Mouse (Mus musculus) olfactory bulb, adult 2 months (tissue): ENCODE results near the gene Gm9945. TPM values are rescaled to one million over a fixed set of nuclear protein-coding genes. Genes with fewer than 3 reads are reported as not detected.

Experiments used
- H3K27ac ChIP-seq: fragments of 200-500 bp; 2 replicates; pipeline ENCODE4 v1.5.1; 2012; ENCODE audit warnings: low read depth, low read length; ENCODE audit not compliant: insufficient read depth
- H3K4me1 ChIP-seq: fragments of 200-500 bp; 2 replicates; pipeline ENCODE4 v1.6.1; 2012; ENCODE audit warnings: low read length; ENCODE audit not compliant: control insufficient read depth, insufficient read depth
- H3K4me3 ChIP-seq: fragments of 200-500 bp; 2 replicates; pipeline ENCODE4 v1.5.1; 2012; ENCODE audit warnings: mild to moderate bottlenecking, low read depth, low read length, moderate library complexity; ENCODE audit not compliant: insufficient read depth
- CTCF ChIP-seq: fragments of 200-500 bp; IDR thresholded peaks from 2 replicates; pipeline ENCODE4 v1.5.1; 2012; ENCODE audit warnings: low read depth, mild to moderate bottlenecking, low read length, moderate library complexity; ENCODE audit not compliant: insufficient read depth
- POLR2A ChIP-seq: fragments of 200-500 bp; IDR thresholded peaks from 2 replicates; pipeline ENCODE4 v1.6.1; 2012; ENCODE audit warnings: mild to moderate bottlenecking, low read depth, low read length, moderate library complexity; ENCODE audit not compliant: insufficient read depth
- WGBS: fragments of 180-500 bp; shearing (Covaris S2); methylation state at CpG from one replicate; pipeline ENCODE4 v1.1.7; 2018; 5-methylcytosine and 5-hydroxymethylcytosine counted together
- polyA plus RNA-seq: library from polyadenylated mRNA; stranded (reverse); fragments of >200 nt; gene quantifications from 2 replicates; pipeline ENCODE4 v1.2.4, GENCODE M21; 2012; ENCODE audit warnings: low replicate concordance; ENCODE audit not compliant: missing spikeins, insufficient read depth, insufficient read length

Gene Gm9945
- not detected in 2 replicates for polyA plus RNA-seq

DNA sequence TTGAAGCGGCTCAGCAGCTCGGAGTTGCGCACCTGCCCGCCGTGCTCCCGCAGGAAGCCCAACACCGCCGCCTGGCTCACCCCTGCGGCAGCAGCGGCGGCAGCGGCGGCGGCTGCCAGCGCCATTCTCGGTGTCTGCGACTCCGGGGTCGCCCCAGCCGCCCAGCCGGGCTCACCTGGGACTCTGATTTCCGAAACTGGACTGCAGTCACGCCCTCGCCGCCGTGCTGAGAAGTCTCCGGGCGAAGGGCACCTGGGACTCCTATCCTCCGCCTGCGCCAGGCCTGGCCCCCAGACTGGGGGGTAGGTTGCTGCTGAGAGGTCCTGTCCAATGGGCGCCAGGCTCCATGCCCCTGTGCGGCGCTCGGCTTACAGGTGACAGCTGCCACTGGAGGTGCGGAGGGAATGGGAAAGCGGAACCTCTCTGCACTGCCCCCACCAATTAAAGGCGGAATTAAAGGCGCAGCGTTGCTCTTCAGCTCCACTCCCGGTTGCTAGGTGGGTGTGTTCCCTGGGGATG, at the start of gene Gm9945, which contains the start of gene Sowaha:
TSS of gene Gm9945 (plus strand) at position 384 of the 519 bp plus-strand sequence.
TSS of gene Sowaha (minus strand) at position 492 of the 519 bp plus-strand sequence.
- TF ChIP-seq POLR2A: no peak; the same call in 1 of the 2 replicates
- TF ChIP-seq CTCF: no peak
- peak within 1 kb of the TSS; percentile 57 for H3K4me3 ChIP-seq
- WGBS: 1% methylated on average over 40 of the region's 40 CpGs
- peaks cover 17% of the 10 kb centered on the region for H3K4me1 ChIP-seq
- H3K27ac ChIP-seq: peak within 1 kb of the TSS; percentile 7; the same call in 1 of the 2 replicates

DNA sequence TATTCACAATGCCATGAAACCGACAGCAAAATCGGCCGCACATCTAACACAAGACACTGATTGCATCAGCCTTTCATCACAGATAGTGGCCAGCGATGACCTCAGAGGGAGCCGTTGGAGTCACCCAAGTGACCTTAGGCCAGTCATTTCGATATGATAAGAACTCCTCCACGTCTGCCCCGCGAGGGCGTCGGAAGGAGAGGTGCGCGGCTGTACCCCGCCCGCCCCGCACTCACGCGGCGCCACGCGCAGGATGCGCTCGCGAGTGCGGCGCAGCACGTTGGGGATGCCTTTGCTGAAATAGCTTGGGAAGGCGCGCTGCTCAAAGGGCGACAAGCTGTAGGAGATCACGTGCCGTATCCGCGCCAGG, 49.7 kb upstream of the Gm9945 start:
- H3K4me1 ChIP-seq: peaks cover 5% of the 10 kb centered on the region; the same call in 1 of the 2 replicates
- peak overlapping the region; percentile 92 for H3K27ac ChIP-seq
- under 1% methylated on average over 34 of the region's 34 CpGs for WGBS
- TF ChIP-seq POLR2A (no peak), CTCF (no peak)
- peak overlapping the region; percentile 86 for H3K4me3 ChIP-seq

DNA sequence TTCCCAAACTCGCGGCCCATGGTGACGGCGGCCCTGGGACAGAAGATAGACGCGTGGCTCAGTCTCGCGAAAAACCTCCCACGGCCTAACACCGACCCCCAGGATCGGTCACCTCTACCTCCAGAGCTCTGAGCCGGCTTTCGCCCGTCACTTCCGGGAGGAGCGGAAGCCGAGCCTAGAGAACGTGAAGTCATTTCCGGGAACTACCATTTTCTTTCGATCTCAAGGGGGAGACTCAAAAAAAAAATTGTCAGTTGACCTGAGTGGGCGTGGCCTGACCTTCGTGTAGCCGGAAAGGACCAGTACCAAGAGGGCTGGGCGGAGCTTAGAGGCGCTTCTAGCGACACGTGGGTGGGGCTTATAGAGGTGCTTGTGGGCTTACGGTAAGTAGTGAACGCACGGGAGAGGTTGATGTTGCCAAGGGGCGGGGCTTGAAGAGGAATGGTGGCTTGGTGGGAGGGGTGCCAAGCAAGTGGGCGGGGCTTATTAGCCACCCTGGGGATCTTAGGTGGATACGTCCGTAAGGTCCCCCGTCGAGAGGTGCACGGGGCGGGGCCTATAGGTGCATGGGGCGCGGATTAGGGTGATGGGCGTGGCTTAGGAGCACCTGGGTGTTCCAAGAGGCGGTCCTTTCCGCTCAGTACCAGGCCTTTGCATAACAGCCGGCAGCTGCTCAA, 49.2 kb upstream of the Gm9945 start, which contains the start of the genes Uqcrq and Gdf9:
TSS of gene Uqcrq (minus strand) at position 162 of the 677 bp plus-strand sequence.
TSS of gene Gdf9 (plus strand) at position 354 of the 677 bp plus-strand sequence.
- under 1% methylated on average over 44 of the region's 44 CpGs for WGBS
- TF ChIP-seq POLR2A (peak; percentile 82), CTCF (no peak)
- Histone ChIP-seq H3K4me3 (peak within 1 kb of the TSS; percentile 86), H3K4me1 (peaks cover 2% of the 10 kb centered on the region; the same call in 1 of the 2 replicates), H3K27ac (peak within 1 kb of the TSS; percentile 92)

DNA sequence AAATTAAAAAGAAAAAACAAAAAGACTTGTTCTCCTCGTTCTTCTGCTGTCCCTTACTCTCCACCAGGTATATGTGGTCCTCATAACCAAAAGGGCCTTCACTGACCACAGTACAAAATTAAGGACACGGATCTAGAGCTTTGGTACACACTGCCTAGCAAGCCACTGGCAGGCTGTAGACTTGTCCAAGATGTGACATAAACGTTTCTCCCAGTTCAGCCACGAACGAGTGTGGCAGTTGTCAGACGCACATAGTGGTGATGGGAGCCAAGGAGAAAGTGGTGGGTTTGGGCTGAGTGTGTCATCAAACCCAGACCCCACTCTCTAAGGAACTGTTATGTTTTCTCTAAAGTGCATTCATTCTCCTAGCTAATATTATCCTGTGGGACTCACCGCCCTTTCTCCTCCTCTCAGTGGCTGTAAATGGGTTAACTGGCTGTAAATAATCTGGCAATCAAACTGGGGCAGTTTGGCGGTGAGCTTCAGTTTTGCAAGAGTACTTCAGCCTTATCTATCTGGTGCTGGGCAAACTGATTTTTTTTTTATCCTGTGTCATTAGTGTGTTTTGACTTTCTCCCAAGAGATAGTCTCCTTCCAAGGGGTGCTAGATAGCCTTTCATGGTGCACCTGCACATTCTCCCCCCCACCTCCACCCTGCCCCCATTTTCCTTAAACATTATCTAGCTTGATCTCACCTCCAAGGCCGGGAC, 48.5 kb upstream of the Gm9945 start:
- TF ChIP-seq CTCF (no peak), POLR2A (no peak)
- peak overlapping the region; percentile 70 for H3K27ac ChIP-seq

DNA sequence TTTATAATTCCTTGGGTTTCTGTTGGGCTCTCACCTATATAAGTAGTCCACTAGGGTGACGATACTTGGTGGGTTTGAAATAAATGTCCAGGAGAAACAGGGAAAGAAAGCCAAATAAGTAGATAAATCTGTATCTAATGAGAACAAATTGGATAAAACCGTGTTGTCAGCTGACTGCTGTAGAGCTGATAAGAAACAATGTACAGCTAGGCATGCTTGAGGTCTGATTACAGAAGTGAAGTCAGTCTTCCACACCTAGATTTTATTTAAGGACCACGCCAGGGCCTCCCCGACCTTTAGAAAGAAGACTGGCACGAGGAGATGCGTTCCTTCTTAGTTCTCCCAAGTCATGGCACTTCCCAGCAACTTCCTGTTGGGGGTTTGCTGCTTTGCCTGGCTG, 46.9 kb upstream of the Gm9945 start:
- WGBS: 66% methylated on average over 6 of the region's 6 CpGs
- H3K27ac ChIP-seq: no peak overlapping the region

More for the DNA sequence above, 48.5 kb upstream of the Gm9945 start:
- H3K4me3 ChIP-seq: peak overlapping the region; percentile 86
- H3K4me1 ChIP-seq: peaks cover 2% of the 10 kb centered on the region; the same call in 1 of the 2 replicates
- WGBS: 10% methylated on average over 9 of the region's 9 CpGs

DNA sequence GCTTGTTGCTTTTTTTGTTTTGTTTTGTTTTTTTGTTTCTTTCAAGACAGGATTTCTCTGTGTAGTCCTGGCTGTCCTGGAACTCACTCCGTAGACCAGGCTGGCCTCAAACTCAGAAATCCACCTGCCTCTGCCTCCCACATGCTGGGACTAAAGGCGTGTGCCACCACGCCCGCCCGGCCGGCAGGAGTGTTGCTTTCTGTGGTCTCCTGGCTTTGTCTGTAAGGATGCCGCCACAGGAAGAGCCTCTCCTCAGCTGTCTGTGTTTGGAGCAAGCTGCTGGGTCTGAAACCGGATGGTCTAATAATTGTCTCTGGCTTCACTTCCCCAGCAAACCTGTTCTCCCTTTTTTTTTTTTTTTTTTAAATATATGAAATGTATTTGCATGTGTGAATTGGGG, 44.5 kb upstream of the Gm9945 start:
- TF ChIP-seq CTCF (no peak), POLR2A (no peak)
- Histone ChIP-seq H3K27ac (no peak overlapping the region), H3K4me3 (no peak overlapping the region), H3K4me1 (no peaks in the 10 kb centered on the region)
- WGBS: 87% methylated on average over 8 of the region's 8 CpGs

More for the DNA sequence above, 46.9 kb upstream of the Gm9945 start:
- no peak for TF ChIP-seq CTCF
- TF ChIP-seq POLR2A: no peak
- Histone ChIP-seq H3K4me1 (peaks cover 2% of the 10 kb centered on the region; the same call in 1 of the 2 replicates), H3K4me3 (no peak overlapping the region)

DNA sequence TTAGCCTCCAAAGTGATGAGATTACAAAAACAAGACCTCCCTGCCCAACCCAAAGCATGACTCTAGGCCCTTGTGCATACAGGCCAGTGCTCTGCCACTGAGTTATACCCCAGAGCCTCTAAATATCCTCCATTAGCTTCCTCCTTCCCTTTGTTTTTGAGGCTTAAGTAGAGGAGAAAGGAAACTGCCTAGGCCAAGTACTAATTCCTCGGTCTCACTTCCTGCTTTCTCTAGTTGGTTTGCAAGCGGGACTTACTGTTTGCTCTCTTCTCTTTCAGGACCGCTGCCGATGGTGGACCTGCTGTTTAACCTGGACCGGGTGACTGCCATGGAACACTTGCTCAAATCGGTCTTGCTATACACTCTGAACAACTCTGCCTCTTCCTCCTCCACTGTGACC, 43.6 kb upstream of the Gm9945 start:
- no peak overlapping the region for H3K27ac ChIP-seq
- no peaks in the 10 kb centered on the region for H3K4me1 ChIP-seq
- H3K4me3 ChIP-seq: no peak overlapping the region
- TF ChIP-seq POLR2A: no peak
- TF ChIP-seq CTCF: no peak
- WGBS: 89% methylated on average over 6 of the region's 6 CpGs

DNA sequence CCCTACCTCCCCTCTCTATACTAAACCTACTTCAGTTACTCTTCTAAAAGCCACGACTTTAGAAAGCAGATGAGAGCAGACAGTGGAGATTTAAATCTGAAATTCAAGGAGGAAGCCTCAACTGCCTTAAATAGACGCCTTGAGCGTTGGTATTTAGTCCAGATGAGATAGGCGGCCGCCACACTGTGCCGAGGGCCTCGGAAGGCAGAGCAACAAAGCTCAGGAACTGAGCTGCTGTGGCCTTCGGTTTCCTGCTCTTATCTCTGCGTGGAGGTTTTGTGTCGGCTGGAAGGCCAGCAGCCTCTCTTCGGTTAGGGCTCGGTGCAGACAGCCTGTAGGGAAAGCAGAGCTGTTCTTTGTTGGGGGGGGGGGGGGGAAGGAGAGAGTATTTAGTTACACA, 38.0 kb upstream of the Gm9945 start:
- Histone ChIP-seq H3K4me3 (no peak overlapping the region), H3K4me1 (no peaks in the 10 kb centered on the region), H3K27ac (no peak overlapping the region)
- 62% methylated on average over 12 of the region's 12 CpGs for WGBS
- TF ChIP-seq POLR2A (no peak), CTCF (no peak)

DNA sequence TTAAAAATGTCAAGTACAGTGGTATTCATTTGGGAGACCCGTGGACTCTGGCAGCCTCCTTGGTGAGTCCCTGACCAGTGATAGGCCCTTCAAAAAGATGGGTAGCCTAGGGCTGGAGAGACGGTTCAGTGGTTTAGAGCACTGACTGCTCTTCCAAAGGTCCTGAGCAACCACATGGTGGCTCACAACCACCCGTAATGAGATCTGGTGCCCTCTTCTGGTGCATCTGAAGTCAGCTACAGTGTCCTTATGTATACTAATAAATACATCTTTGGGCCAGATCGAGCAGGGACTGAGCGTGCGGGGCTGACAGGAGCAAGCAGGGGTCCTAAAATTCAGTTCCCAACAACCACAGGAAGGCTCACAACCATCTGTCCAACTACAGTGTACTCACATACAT, 36.1 kb upstream of the Gm9945 start:
- Histone ChIP-seq H3K4me3 (no peak overlapping the region), H3K4me1 (no peaks in the 10 kb centered on the region), H3K27ac (no peak overlapping the region)
- TF ChIP-seq POLR2A (no peak), CTCF (no peak)
- 24% methylated on average over 6 of the region's 6 CpGs for WGBS
